Mouse (Mus musculus): ENCODE results near the gene Pnmal2. TPM values are rescaled to one million over a fixed set of nuclear protein-coding genes. Genes with fewer than 3 reads are reported as not detected.

Gene Pnmal2
- 89.8 and 103 TPM in 2 replicates for polyA plus RNA-seq (2012; rRNA removed)

DNA sequence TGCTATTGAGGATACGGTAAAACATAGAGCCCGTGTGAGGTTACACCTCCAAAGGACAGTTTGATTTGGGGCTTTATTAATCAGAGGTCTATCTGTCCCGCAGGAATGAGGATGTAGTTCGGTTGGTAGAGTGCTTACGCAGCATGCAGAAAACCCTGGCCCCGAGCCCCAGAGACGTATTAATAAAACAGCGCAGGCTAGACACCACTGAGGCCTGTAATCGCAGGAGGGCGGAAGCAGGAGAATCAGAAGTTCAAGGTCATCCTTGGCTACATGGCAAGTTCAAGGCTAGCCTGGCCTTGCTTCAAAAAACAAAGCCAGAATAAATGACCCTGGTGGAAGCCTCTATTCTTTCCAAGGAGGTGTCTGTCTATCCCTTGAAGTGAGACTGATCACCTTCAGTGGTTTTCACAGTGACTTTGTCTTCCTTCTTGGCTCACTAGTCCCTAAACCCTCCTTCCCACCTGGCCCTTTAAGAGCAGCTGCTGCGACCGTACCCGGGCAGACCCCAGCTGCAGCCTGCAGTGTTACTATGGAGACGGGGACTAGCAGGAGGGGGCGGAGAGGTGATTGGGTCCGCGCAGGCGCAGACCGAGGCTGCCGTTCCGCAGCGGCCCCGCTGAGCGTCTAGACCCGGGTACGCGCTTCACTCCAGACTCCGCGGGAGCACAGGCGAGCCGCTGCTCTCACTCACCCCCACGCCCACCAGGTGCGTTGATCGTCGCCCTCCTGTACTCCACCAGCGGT lies at the start of gene Pnmal2:
TSS of gene Pnmal2 (plus strand) at position 622 of the 747 bp plus-strand sequence.
- Histone ChIP-seq H3K4me3 (ENCODE audit: insufficient read depth, low read length) (peak within 1 kb of the TSS; percentile 77), H3K27ac (ENCODE audit: insufficient read depth, low read length) (peak within 1 kb of the TSS; percentile 74), H3K4me1 (ENCODE audit: control insufficient read depth, insufficient read depth, low read length) (peaks cover 6% of the 10 kb centered on the region)
- TF ChIP-seq CTCF (IDR thresholded peaks at IDR 0.05; ENCODE audit: extremely low read depth, insufficient read depth, low read length) (no peak), POLR2A (IDR thresholded peaks at IDR 0.05; ENCODE audit: extremely low read depth, insufficient read depth, low read length) (peak; percentile 95)

DNA sequence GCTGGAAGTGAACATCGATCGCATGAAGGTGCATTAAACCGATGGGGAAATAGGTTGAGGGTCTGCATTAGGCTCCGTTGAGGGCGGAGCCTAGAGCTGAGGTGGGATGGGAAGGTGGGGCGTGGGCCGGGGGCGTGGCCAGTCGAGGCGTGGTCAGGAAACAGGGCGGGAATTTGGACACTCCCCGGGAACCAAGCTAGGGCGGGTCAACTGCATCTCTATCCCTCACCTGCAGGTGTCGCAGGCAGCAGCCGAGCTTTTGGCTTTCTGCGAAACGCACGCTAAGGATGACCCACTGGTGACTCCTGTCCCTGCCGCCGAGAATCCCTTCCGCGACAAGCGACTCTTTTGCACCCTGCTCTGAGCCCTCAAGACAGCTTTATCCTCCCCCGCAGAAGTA lies 49.5 kb upstream of the Pnmal2 start:
- Histone ChIP-seq H3K4me3 (ENCODE audit: insufficient read depth, low read length) (no peak overlapping the region), H3K4me1 (ENCODE audit: control insufficient read depth, insufficient read depth, low read length) (no peaks in the 10 kb centered on the region), H3K27ac (ENCODE audit: insufficient read depth, low read length) (no peak overlapping the region)
- no peak for TF ChIP-seq POLR2A (IDR thresholded peaks at IDR 0.05; ENCODE audit: extremely low read depth, insufficient read depth, low read length)
- TF ChIP-seq CTCF (IDR thresholded peaks at IDR 0.05; ENCODE audit: extremely low read depth, insufficient read depth, low read length) = peak; percentile 64

DNA sequence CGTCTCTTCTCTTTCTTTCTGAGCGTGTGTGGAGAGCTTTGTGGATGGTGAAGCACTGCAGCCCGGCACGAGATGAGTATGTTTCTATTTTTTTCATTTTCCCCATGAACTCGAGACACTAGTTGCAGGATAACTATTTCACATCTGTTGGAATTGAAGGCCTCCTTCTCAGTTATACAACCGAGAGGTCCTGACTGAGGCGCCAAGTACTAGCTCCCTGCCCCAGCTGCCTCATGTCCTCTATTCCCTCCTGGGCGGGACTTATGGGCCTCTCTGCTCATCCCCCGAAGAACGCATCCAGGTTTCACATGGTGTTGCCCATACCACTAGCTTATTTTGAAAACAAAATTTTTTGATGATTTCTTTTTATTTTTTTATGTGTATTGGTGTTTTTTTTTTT lies 49.0 kb upstream of the Pnmal2 start:
- TF ChIP-seq POLR2A (IDR thresholded peaks at IDR 0.05; ENCODE audit: extremely low read depth, insufficient read depth, low read length) (no peak), CTCF (IDR thresholded peaks at IDR 0.05; ENCODE audit: extremely low read depth, insufficient read depth, low read length) (no peak)
- Histone ChIP-seq H3K4me3 (ENCODE audit: insufficient read depth, low read length) (no peak overlapping the region), H3K27ac (ENCODE audit: insufficient read depth, low read length) (no peak overlapping the region), H3K4me1 (ENCODE audit: control insufficient read depth, insufficient read depth, low read length) (no peaks in the 10 kb centered on the region)

DNA sequence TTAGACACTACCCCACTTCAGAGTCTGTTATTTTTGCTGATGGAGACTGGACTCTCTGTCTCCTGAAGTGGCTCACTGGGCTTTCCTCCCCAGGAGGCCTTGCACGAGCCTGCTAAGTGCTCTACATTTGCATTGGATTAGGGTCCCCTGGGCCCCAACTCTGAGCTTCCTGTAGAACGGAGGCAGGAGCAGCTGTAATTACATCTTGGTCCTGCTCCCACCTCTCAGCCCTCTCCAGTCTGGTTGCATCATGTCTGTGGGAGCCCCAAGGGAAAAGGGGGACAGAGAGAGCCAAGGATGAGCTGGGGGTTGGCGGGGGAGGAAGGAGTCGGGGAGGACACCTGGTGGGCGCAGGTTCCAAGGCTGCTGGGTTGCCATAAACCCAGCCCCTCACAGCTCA lies 44.0 kb upstream of the Pnmal2 start:
- no peak for TF ChIP-seq CTCF (IDR thresholded peaks at IDR 0.05; ENCODE audit: extremely low read depth, insufficient read depth, low read length)
- TF ChIP-seq POLR2A (IDR thresholded peaks at IDR 0.05; ENCODE audit: extremely low read depth, insufficient read depth, low read length) = no peak
- H3K4me3 ChIP-seq (ENCODE audit: insufficient read depth, low read length) = no peak overlapping the region
- no peaks in the 10 kb centered on the region; the same call in 1 of the 2 replicates for H3K4me1 ChIP-seq (ENCODE audit: control insufficient read depth, insufficient read depth, low read length)
- no peak overlapping the region for H3K27ac ChIP-seq (ENCODE audit: insufficient read depth, low read length)

DNA sequence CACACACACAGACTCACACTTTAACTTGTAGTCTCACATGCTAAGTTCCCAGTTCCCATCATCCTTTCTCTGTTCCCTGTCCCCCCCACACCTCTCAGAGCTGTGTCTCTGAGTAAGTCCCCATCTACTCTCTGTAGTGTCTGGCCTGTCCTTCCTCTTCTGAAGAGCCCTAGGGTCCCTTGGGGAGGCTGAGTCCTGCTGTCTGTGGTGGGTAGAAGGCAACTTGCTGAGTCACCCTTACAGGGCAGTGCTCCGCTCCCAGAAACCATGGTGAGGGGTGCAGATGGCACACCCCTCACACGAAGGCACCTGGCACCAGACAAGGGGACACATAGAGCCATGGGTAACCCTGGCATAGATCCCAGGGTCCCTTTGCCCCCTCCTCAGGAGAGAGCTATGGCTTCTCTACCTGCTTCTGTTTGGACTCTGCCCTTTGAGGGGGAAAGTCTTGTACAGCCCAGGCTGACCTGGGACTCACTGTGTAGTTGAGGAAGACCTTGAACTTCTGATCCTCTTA lies 41.0 kb upstream of the Pnmal2 start:
- H3K27ac ChIP-seq (ENCODE audit: insufficient read depth, low read length) = no peak overlapping the region

DNA sequence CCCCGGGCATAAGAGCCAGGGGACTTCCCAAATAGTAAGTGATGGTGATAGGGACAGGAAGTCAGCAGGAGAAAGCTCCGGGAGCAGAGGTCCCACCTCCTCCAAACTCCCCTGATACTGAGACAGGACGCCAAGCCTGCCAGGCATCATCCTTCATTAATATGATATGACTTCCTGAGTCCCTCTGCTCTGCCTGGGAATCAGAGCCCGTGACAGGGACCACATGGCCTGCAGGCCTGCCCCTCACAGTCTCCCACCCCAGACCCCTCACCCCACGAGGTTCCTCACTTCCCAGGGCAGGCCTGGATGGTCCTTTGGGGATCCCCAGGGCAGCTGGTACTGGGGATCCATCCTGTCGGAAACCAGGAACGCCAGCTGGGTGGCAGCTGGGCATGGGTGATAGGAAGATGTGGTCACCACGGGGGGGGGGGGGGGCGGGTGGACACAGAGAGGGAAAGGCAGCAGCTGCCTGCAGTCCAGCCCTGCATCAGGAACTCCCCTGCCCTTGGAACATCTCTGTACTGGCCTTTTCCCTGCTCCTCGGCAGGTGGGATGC lies 40.3 kb upstream of the Pnmal2 start:
- no peak overlapping the region for H3K4me3 ChIP-seq (ENCODE audit: insufficient read depth, low read length)
- no peak for TF ChIP-seq CTCF (IDR thresholded peaks at IDR 0.05; ENCODE audit: extremely low read depth, insufficient read depth, low read length)
- no peak for TF ChIP-seq POLR2A (IDR thresholded peaks at IDR 0.05; ENCODE audit: extremely low read depth, insufficient read depth, low read length)
- H3K27ac ChIP-seq (ENCODE audit: insufficient read depth, low read length) = no peak overlapping the region

More for the DNA sequence above, 41.0 kb upstream of the Pnmal2 start:
- H3K4me1 ChIP-seq (ENCODE audit: control insufficient read depth, insufficient read depth, low read length) = no peaks in the 10 kb centered on the region; the same call in 1 of the 2 replicates
- TF ChIP-seq POLR2A (IDR thresholded peaks at IDR 0.05; ENCODE audit: extremely low read depth, insufficient read depth, low read length) = no peak
- no peak overlapping the region for H3K4me3 ChIP-seq (ENCODE audit: insufficient read depth, low read length)

DNA sequence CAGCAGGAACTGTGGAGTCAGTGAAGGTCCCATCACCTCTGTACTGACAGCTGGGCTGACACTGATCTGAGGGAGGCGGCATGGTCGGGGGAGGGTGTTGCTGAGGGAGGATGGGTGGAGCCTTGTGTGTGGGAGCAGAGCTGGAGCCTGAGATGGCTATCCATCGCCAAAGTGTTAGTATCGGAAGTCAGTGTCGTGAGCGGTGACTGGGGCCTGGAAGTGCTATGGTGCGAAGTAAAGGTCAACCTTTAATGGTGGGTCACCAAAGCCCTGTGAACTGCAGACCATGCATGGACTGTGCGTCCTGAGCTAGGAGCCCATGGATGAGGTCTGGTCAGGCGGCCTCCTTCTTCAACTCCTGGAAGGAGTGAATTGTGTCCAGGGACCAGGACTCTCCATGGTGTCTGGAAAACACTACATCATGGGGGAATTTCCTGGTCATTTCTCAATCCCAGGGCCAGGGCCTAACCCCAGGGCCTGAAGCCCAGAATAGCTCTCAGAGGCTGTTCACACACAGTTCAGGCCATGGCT lies 38.9 kb upstream of the Pnmal2 start:
- Histone ChIP-seq H3K4me3 (ENCODE audit: insufficient read depth, low read length) (no peak overlapping the region), H3K4me1 (ENCODE audit: control insufficient read depth, insufficient read depth, low read length) (no peaks in the 10 kb centered on the region; the same call in 1 of the 2 replicates)

More for the DNA sequence above, 40.3 kb upstream of the Pnmal2 start:
- no peaks in the 10 kb centered on the region; the same call in 1 of the 2 replicates for H3K4me1 ChIP-seq (ENCODE audit: control insufficient read depth, insufficient read depth, low read length)

DNA sequence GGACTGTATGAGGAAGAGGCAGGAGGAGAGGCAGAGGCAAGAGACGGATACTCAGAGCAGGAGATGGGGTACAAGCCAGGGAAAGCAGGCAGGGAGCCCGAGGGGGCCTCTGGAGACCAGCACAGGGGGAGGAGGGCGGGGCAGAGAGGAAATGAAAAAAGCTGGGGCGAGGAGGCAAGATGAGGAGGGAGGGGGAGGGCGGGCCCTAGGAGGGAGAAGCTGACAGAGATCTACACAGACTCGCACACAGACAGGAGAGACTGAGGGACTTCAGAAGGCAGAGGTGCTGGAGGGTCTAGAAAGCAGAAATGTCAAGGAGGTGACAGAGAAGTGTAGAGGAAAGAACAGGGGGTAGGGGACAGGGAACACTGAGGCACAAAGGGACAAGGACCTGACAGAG lies 38.2 kb upstream of the Pnmal2 start, which contains the start of gene Ptgir:
TSS of gene Ptgir (plus strand) at position 210 of the 400 bp plus-strand sequence.
- TF ChIP-seq POLR2A (IDR thresholded peaks at IDR 0.05; ENCODE audit: extremely low read depth, insufficient read depth, low read length) (no peak), CTCF (IDR thresholded peaks at IDR 0.05; ENCODE audit: extremely low read depth, insufficient read depth, low read length) (no peak)
- Histone ChIP-seq H3K4me1 (ENCODE audit: control insufficient read depth, insufficient read depth, low read length) (no peaks in the 10 kb centered on the region; the same call in 1 of the 2 replicates), H3K4me3 (ENCODE audit: insufficient read depth, low read length) (no peak within 1 kb of the TSS), H3K27ac (ENCODE audit: insufficient read depth, low read length) (no peak within 1 kb of the TSS)

More for the DNA sequence above, 38.9 kb upstream of the Pnmal2 start:
- no peak overlapping the region for H3K27ac ChIP-seq (ENCODE audit: insufficient read depth, low read length)
- TF ChIP-seq CTCF (IDR thresholded peaks at IDR 0.05; ENCODE audit: extremely low read depth, insufficient read depth, low read length) (no peak), POLR2A (IDR thresholded peaks at IDR 0.05; ENCODE audit: extremely low read depth, insufficient read depth, low read length) (no peak)

DNA sequence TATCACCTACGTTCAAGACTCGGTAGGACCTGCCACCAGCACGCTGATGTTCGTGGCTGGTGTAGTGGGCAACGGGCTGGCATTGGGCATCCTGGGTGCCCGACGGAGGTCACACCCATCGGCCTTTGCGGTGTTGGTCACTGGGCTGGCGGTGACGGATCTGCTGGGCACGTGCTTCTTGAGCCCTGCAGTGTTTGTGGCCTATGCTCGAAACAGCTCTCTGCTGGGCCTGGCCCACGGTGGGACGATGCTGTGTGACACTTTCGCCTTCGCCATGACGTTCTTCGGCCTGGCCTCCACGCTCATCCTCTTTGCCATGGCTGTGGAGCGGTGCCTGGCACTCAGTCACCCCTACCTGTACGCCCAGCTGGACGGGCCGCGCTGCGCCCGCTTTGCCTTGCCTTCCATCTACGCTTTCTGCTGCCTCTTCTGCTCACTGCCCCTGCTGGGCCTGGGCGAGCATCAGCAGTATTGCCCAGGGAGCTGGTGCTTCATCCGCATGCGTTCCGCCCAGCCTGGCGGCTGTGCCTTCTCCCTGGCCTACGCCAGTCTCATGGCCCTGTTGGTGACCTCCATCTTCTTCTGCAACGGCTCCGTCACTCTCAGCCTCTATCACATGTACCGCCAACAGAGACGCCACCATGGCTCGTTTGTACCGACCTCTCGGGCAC lies 37.5 kb upstream of the Pnmal2 start:
- Histone ChIP-seq H3K4me1 (ENCODE audit: control insufficient read depth, insufficient read depth, low read length) (no peaks in the 10 kb centered on the region; the same call in 1 of the 2 replicates), H3K4me3 (ENCODE audit: insufficient read depth, low read length) (no peak overlapping the region), H3K27ac (ENCODE audit: insufficient read depth, low read length) (no peak overlapping the region)
- TF ChIP-seq CTCF (IDR thresholded peaks at IDR 0.05; ENCODE audit: extremely low read depth, insufficient read depth, low read length) (no peak), POLR2A (IDR thresholded peaks at IDR 0.05; ENCODE audit: extremely low read depth, insufficient read depth, low read length) (no peak)

All from cortical plate, adult 2 months (tissue).